13 mouse cellular contexts compared by ENCODE assay signal in genomic region chr12:110975838-110976468, GRCm38 (mm10). TPM values are rescaled to one million over a fixed set of nuclear protein-coding genes. Genes with fewer than 3 reads are reported as not detected.
DNase-seq lines count a peak whose midpoint lies in the region; ATAC-seq and TF ChIP-seq lines count a peak whose summit lies in the region.
"Had no signal": no experiment of that assay in that cellular context is flagged by ENCODE, and none has a peak within 500 bp of the region (broad histone marks: within the 10 kb centered on the region; RNA-seq: fewer than 3 reads in every experiment).

No protein-coding gene starts in this region.

- H3K4me2 ChIP-seq in forebrain, embryonic 12.5 days = 0 out of 2 replicates have a peak overlapping the region, but pooled peaks have one; percentile 4
- no peak overlapping the region for H3K4me2 ChIP-seq in forebrain, embryonic 15.5 days (replicated peaks)
- no peak overlapping the region for H3K4me2 ChIP-seq in lung, postnatal 0 days (replicated peaks; ENCODE audit: low read depth, low read length)
- peak overlapping the region; percentile 91 for H3K4me2 ChIP-seq in heart, embryonic 13.5 days

- H3K9me3 ChIP-seq in forebrain, embryonic 12.5 days = no peaks in the 10 kb centered on the region
- no peaks in the 10 kb centered on the region for H3K9me3 ChIP-seq in forebrain, embryonic 15.5 days
- no peaks in the 10 kb centered on the region for H3K9me3 ChIP-seq in lung, postnatal 0 days (ENCODE audit: low read length)
- no peaks in the 10 kb centered on the region for H3K9me3 ChIP-seq in heart, embryonic 13.5 days

- no peak for TF ChIP-seq POLR2A in small intestine, adult 2 months (IDR thresholded peaks at IDR 0.05; ENCODE audit: low read depth, low read length)

- peak; percentile 93 for TF ChIP-seq EP300 in lung, postnatal 0 days (IDR thresholded peaks at IDR 0.05)

- no peak overlapping the region for H3K27ac ChIP-seq in forebrain, embryonic 12.5 days
- no peak overlapping the region for H3K27ac ChIP-seq in forebrain, embryonic 15.5 days (replicated peaks)
- H3K27ac ChIP-seq in lung, postnatal 0 days (ENCODE audit: low read length) = no peak overlapping the region
- H3K27ac ChIP-seq in heart, embryonic 13.5 days (replicated peaks) = no peak overlapping the region
- no peak overlapping the region for H3K27ac ChIP-seq in small intestine, adult 2 months (ENCODE audit: insufficient read depth, low read depth, low read length)
- no peak overlapping the region for H3K27ac ChIP-seq in layer of hippocampus, adult 2 months

- peaks cover 47% of the 10 kb centered on the region for H3K36me3 ChIP-seq in forebrain, embryonic 12.5 days (replicated peaks)
- peaks cover 6% of the 10 kb centered on the region for H3K36me3 ChIP-seq in forebrain, embryonic 15.5 days
- 0 out of 2 replicates have a peak, but pooled peaks cover 6% of the 10 kb centered on the region for H3K36me3 ChIP-seq in lung, postnatal 0 days (ENCODE audit: insufficient read depth, low read length)
- H3K36me3 ChIP-seq in heart, embryonic 13.5 days = peaks cover 47% of the 10 kb centered on the region
- H3K36me3 ChIP-seq in small intestine, adult 2 months (ENCODE audit: control insufficient read depth, insufficient read depth, low read length) = peaks cover 34% of the 10 kb centered on the region

- TF ChIP-seq CTCF in lung, postnatal 0 days (IDR thresholded peaks at IDR 0.05) = no peak
- TF ChIP-seq CTCF in small intestine, adult 2 months (IDR thresholded peaks at IDR 0.05; ENCODE audit: extremely low read depth, insufficient read length, insufficient replicate concordance, low read depth, low read length) = no peak
- no peak for TF ChIP-seq CTCF in layer of hippocampus, adult 2 months (conservative IDR thresholded peaks at IDR 0.05)

- H3K4me1 ChIP-seq in forebrain, embryonic 12.5 days = peaks cover 13% of the 10 kb centered on the region
- H3K4me1 ChIP-seq in forebrain, embryonic 15.5 days = peaks cover 14% of the 10 kb centered on the region
- H3K4me1 ChIP-seq in lung, postnatal 0 days (ENCODE audit: insufficient read depth, low read depth, low read length) = peaks cover 5% of the 10 kb centered on the region; the same call in 1 of the 2 replicates
- peaks cover 30% of the 10 kb centered on the region for H3K4me1 ChIP-seq in heart, embryonic 13.5 days
- peaks cover 25% of the 10 kb centered on the region for H3K4me1 ChIP-seq in small intestine, adult 2 months (ENCODE audit: control insufficient read depth, insufficient read depth, insufficient read length, low read length)

- H3K9ac ChIP-seq in forebrain, embryonic 12.5 days = peak overlapping the region; percentile 17; the same call in 1 of the 2 replicates
- no peak overlapping the region for H3K9ac ChIP-seq in forebrain, embryonic 15.5 days (replicated peaks)
- no peak overlapping the region for H3K9ac ChIP-seq in lung, postnatal 0 days (replicated peaks; ENCODE audit: low read depth)
- peak overlapping the region; percentile 51; the same call in 1 of the 2 replicates for H3K9ac ChIP-seq in heart, embryonic 13.5 days

- H3K4me3 ChIP-seq in forebrain, embryonic 12.5 days (replicated peaks) = no peak overlapping the region
- H3K4me3 ChIP-seq in forebrain, embryonic 15.5 days = no peak overlapping the region
- no peak overlapping the region for H3K4me3 ChIP-seq in lung, postnatal 0 days (ENCODE audit: low read depth, low read length)
- peak overlapping the region; percentile 77 for H3K4me3 ChIP-seq in heart, embryonic 13.5 days
- peak overlapping the region; percentile 19 for H3K4me3 ChIP-seq in small intestine, adult 2 months (ENCODE audit: low read depth, low read length)
- H3K4me3 ChIP-seq in layer of hippocampus, adult 2 months = no peak overlapping the region

- no peak for ATAC-seq in forebrain, embryonic 12.5 days (ENCODE audit: low FRiP score)
- no peak for ATAC-seq in forebrain, embryonic 15.5 days (replicated peaks)
- ATAC-seq in lung, postnatal 0 days = no peak; the same call in 1 of the 2 replicates
- ATAC-seq in heart, embryonic 13.5 days (ENCODE audit: extremely low read depth, insufficient number of reproducible peaks, low FRiP score, low TSS enrichment) = no peak
- ATAC-seq: midbrain, embryonic 16.5 days had no signal

- 93% methylated on average over 4 of the region's 4 CpGs for WGBS in forebrain, embryonic 12.5 days
- WGBS in forebrain, embryonic 15.5 days = 93% methylated on average over 4 of the region's 4 CpGs
- WGBS in lung, postnatal 0 days = 67% methylated on average over 4 of the region's 4 CpGs
- 86% methylated on average over 4 of the region's 4 CpGs for WGBS in heart, embryonic 13.5 days
- WGBS in small intestine, adult 2 months = 67% methylated on average over 4 of the region's 4 CpGs

- H3K27me3 ChIP-seq in forebrain, embryonic 12.5 days = no peaks in the 10 kb centered on the region
- no peaks in the 10 kb centered on the region for H3K27me3 ChIP-seq in forebrain, embryonic 15.5 days
- no peaks in the 10 kb centered on the region for H3K27me3 ChIP-seq in lung, postnatal 0 days (replicated peaks; ENCODE audit: insufficient read depth, low read length)
- no peaks in the 10 kb centered on the region; the same call in 1 of the 2 replicates for H3K27me3 ChIP-seq in heart, embryonic 13.5 days (replicated peaks)
- H3K27me3 ChIP-seq in small intestine, adult 2 months (ENCODE audit: control insufficient read depth, insufficient read depth, low read length) = no peaks in the 10 kb centered on the region

- peak; percentile 56 for DNase-seq in lung, postnatal 0 days (ENCODE audit: low spot score)
- DNase-seq in lung, postnatal 36 days = no peak
- DNase-seq in layer of hippocampus, adult 2 months (ENCODE audit: low spot score in 2 of 2) = no peak
- DNase-seq in Muller cell, postnatal 12 days (ENCODE audit: inconsistent ontology term) = no peak
- DNase-seq: cerebellum, postnatal 36 days; lung, postnatal 14 days; right cerebral cortex, postnatal 25 days; thymus, adult 18-20 months had no signal

RNA-seq across cellular contexts. Expression of gene Ankrd9, which starts 2.9 kb away (rescaled TPM):
- 15.0 and 15.5 TPM in 2 replicates for polyA plus RNA-seq in forebrain, embryonic 12.5 days (2016; fragmentation: Nextera tagmentation; extraction: Ambion mirVana)
- polyA plus RNA-seq in forebrain, embryonic 15.5 days (2015; fragmentation: Nextera tagmentation; extraction: Ambion mirVana) = 5.0 and 6.5 TPM in 2 replicates
- 9.1 and 12.4 TPM in 2 replicates for polyA plus RNA-seq in lung, postnatal 0 days (2015; fragmentation: Nextera tagmentation; extraction: Ambion mirVana)
- 13.5 and 13.7 TPM in 2 replicates for polyA plus RNA-seq in heart, embryonic 13.5 days (2015; fragmentation: Nextera tagmentation; extraction: Ambion mirVana)
- polyA plus RNA-seq in small intestine, adult 2 months (2012; rRNA removed) = 174 and 206 TPM in 2 replicates
- total RNA-seq in layer of hippocampus, adult 2 months (2021) = 10 to 100 TPM; 10.8 to 14.1 TPM

Comparison
In these comparisons a context has a peak if more than half of its experiments do, and no peak if none do; other contexts are left out.
1. H3K4me2 ChIP-seq: peak in forebrain, embryonic 12.5 days (single experiment) and heart, embryonic 13.5 days (single experiment); none in forebrain, embryonic 15.5 days (single experiment) and lung, postnatal 0 days (single experiment).
2. H3K9ac ChIP-seq: peak in forebrain, embryonic 12.5 days (single experiment) and heart, embryonic 13.5 days (single experiment); none in forebrain, embryonic 15.5 days (single experiment) and lung, postnatal 0 days (single experiment).
3. H3K4me3 ChIP-seq: peak in heart, embryonic 13.5 days (single experiment) and small intestine, adult 2 months (single experiment); none in forebrain, embryonic 12.5 days (single experiment), forebrain, embryonic 15.5 days (single experiment), lung, postnatal 0 days (single experiment) and layer of hippocampus, adult 2 months (single experiment).
4. RNA of gene Ankrd9, which starts 2.9 kb away (polyA plus RNA-seq): 174 to 206 TPM in small intestine, adult 2 months; 15.0 to 15.5 TPM in forebrain, embryonic 12.5 days, 13.5 to 13.7 TPM in heart, embryonic 13.5 days, 9.1 to 12.4 TPM in lung, postnatal 0 days and 5.0 to 6.5 TPM in forebrain, embryonic 15.5 days; every median in the first group is over 10 times any median in the second.